Mouse (Mus musculus) liver, postnatal 0 days (tissue): ENCODE measurements around the gene Sh2d4b. TPM values are rescaled to one million over a fixed set of nuclear protein-coding genes. Genes with fewer than 3 reads are reported as not detected.

Experiments
- ATAC-seq: fragments of 200-750 bp; cut with Nextera tagmentation; 2 replicates; pipeline ENCODE4 v1.8.0; 2017; ENCODE audit warnings: mild to moderate bottlenecking, moderate library complexity
- DNase-seq: peaks from one replicate; pipeline ENCODE4 v3.0.0-alpha.2; 2016
- H3K27ac ChIP-seq: fragments of 300-500 bp; sonication (generic); 2 replicates; pipeline ENCODE4 v1.5.1; 2014; ENCODE audit warnings: antibody characterized with exemption, moderate library complexity, mild to moderate bottlenecking, low read depth
- H3K27me3 ChIP-seq: fragments of 300-500 bp; sonication (generic); 2 replicates; pipeline ENCODE4 v1.6.1; 2014; ENCODE audit warnings: low read length, control low read depth, mixed read lengths; ENCODE audit not compliant: insufficient read depth
- H3K36me3 ChIP-seq: fragments of 300-500 bp; sonication (generic); replicated peaks from 2 replicates; pipeline ENCODE4 v1.6.1; 2014; ENCODE audit warnings: mild to moderate bottlenecking, control low read depth, low read length, moderate library complexity, mixed read lengths; ENCODE audit not compliant: insufficient read depth
- H3K4me1 ChIP-seq: fragments of 300-500 bp; sonication (generic); 2 replicates; pipeline ENCODE4 v1.6.1; 2014; ENCODE audit warnings: antibody characterized with exemption, mild to moderate bottlenecking, control low read depth; ENCODE audit not compliant: insufficient read depth
- H3K4me2 ChIP-seq: fragments of 300-500 bp; sonication (generic); 2 replicates; pipeline ENCODE4 v1.6.1; 2014; ENCODE audit warnings: low read depth, mild to moderate bottlenecking, low read length, moderate library complexity, mixed read lengths
- H3K4me3 ChIP-seq: fragments of 300-500 bp; sonication (generic); 2 replicates; pipeline ENCODE4 v1.5.1; 2014; ENCODE audit warnings: low read depth, low read length
- H3K9ac ChIP-seq: fragments of 300-500 bp; sonication (generic); replicated peaks from 2 replicates; pipeline ENCODE4 v1.6.1; 2014; ENCODE audit warnings: mild to moderate bottlenecking, moderate library complexity
- H3K9me3 ChIP-seq: fragments of 300-500 bp; sonication (generic); 2 replicates; pipeline ENCODE4 v1.6.1; 2016; ENCODE audit warnings: mild to moderate bottlenecking, control low read depth, low read length, mixed read lengths
- CTCF ChIP-seq: sonication (generic); IDR thresholded peaks from 2 replicates; pipeline ENCODE4 v1.5.1; 2016; ENCODE audit warnings: antibody characterized with exemption, low read depth
- EP300 ChIP-seq: IDR thresholded peaks from 2 replicates; pipeline ENCODE4 v1.6.1; 2016; ENCODE audit warnings: antibody characterized with exemption, low read depth, mild to moderate bottlenecking
- WGBS: fragments of 180-500 bp; shearing (Covaris S2); extraction: QIAGEN DNeasy Blood & Tissue Kit; methylation state at CpG from one replicate; pipeline ENCODE4 v1.1.7; 2014; ENCODE audit not compliant: insufficient replicate concordance; 5-methylcytosine and 5-hydroxymethylcytosine counted together
- polyA plus RNA-seq: library from polyadenylated mRNA; unstranded; fragments of >200 nt; fragmentation: Nextera tagmentation; extraction: Ambion mirVana; gene quantifications from 2 replicates; pipeline ENCODE4 v1.2.1, GENCODE M21; 2015

Sh2d4b gene
- polyA plus RNA-seq, 1 experiment from 2014 or later, result 0.13 TPM

GRCm38 (mm10) chr14:40789110-40789509 lies 104.0 kb downstream of the Sh2d4b start:
- Histone ChIP-seq H3K9ac (no peak overlapping the region), H3K27ac (no peak overlapping the region), H3K4me1 (no peaks in the 10 kb centered on the region), H3K4me2 (no peak overlapping the region), H3K4me3 (no peak overlapping the region), H3K36me3 (no peaks in the 10 kb centered on the region), H3K27me3 (no peaks in the 10 kb centered on the region), H3K9me3 (no peaks in the 10 kb centered on the region)
- no peak for ATAC-seq
- TF ChIP-seq CTCF (peak; percentile 53), EP300 (no peak)
- DNase-seq, result peak; percentile 24
- 28% methylated on average over 3 of the region's 3 CpGs for WGBS

- Histone ChIP-seq H3K27ac (no peak overlapping the region), H3K36me3 (no peaks in the 10 kb centered on the region), H3K27me3 (no peaks in the 10 kb centered on the region), H3K9ac (no peak overlapping the region), H3K4me2 (no peak overlapping the region), H3K4me3 (no peak overlapping the region), H3K4me1 (no peaks in the 10 kb centered on the region), H3K9me3 (no peaks in the 10 kb centered on the region)
- TF ChIP-seq EP300, result no peak
- TF ChIP-seq CTCF, result no peak
- 58% methylated on average over 7 of the region's 7 CpGs for WGBS
- no peak for DNase-seq
- no peak for ATAC-seq
These were observed 123.7 kb downstream of the Sh2d4b start for GRCm38 (mm10) chr14:40769097-40770090.

Other genes starting within 250 kb of the Sh2d4b start
- gene Tspan14, start 73.5 kb upstream of the Sh2d4b start, polyA plus RNA-seq, result 22.0 and 24.9 TPM in 2 replicates
- gene Fam213a, start 120.5 kb upstream of the Sh2d4b start, polyA plus RNA-seq, result 80.4 and 85.0 TPM in 2 replicates
- not detected in 2 replicates for gene Dydc2, start 175.9 kb upstream of the Sh2d4b start, polyA plus RNA-seq
- gene Dydc1, start 179.6 kb upstream of the Sh2d4b start, polyA plus RNA-seq, result not detected in 2 replicates
- gene Mat1a, start 211.8 kb upstream of the Sh2d4b start, polyA plus RNA-seq, result 1,129 and 1,137 TPM in 2 replicates
- gene Sftpa1, start 238.5 kb upstream of the Sh2d4b start, polyA plus RNA-seq, result 0.33 and 1.3 TPM in 2 replicates